Mouse (Mus musculus) Patski (cell line): ENCODE measurements at regions not wholly inside any gene's neighbourhood (a gene's known extent, or its start where the extent isn't known, plus 50 kb on each side); places are given as distances from the start of the nearest gene placed in this dataset.
A peak's percentile ranks its signal among the peaks of the same experiment; 100 is the strongest.

ENCODE experiments used
- ATAC-seq: fragments of 100-300 bp; one replicate; pipeline ENCODE4 v1.8.0; 2021
- CTCF ChIA-PET: fragments of 350-600 bp; sonication (Branson Sonifier 250); formaldehyde crosslinking; loops from one replicate; lab custom pipeline; 2022; ENCODE audit warnings: inconsistent platforms; lab: Charles Lee
- POLR2A ChIA-PET: fragments of 350-600 bp; sonication (Branson Sonifier 250); formaldehyde crosslinking; loops from one replicate; lab custom pipeline; 2022; ENCODE audit warnings: antibody characterized with exemption, inconsistent platforms; lab: Charles Lee
- DNase-seq: peaks from one replicate; pipeline ENCODE4 v3.0.0-alpha.2; 2011; ENCODE audit warnings: low read depth, low spot score
- H3K27me3 ChIP-seq: fragments of 371-371 bp; one replicate; pipeline ENCODE4 v1.5.1; 2021
- CTCF ChIP-seq: fragments of 100-300 bp; IDR thresholded peaks from one replicate; pipeline ENCODE4 v1.5.1; 2021
- in situ Hi-C: fragments of 300-500 bp; cut with MboI; formaldehyde crosslinking; loops from 3 replicates; pipeline ENCODE4 v1.11.1; 2018; ENCODE audit warnings: low pct_unique_long_range_greater_than_20kb, mixed read lengths

DNA sequence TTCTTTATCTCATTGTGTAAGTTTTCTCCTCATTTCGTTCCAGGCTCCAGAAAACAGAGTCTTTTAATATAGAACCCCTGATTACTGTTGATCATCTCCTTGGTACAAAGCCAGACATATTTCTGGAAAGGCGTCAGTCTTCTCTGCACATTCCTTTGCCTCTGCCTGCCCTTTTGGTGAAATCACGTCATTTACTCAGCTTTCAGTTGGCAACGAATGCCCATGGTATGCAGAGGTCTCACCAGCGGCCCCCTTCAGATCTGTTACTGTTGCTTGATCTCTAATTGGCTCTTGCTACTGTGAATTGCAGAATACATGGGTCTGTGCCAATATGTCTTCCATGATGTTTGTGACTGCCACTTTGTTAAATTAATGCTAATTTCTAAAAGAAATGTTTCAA, 412.0 kb upstream of the Pitx2 start:
- DNase-seq (peak; percentile 59), ATAC-seq (peak; percentile 93)
- in situ Hi-C loops: no loop called here
- no peak for TF ChIP-seq CTCF
- H3K27me3 ChIP-seq: no peaks in the 10 kb centered on the region
- POLR2A ChIA-PET: interaction anchor here (0.7 to 1.4 kb wide), 2 partner anchors 258 to 279 kb away, joined by 3 read pairs; no protein-coding TSS in a partner anchor
- CTCF ChIA-PET: interaction anchor here (1.0 to 1.2 kb wide), 2 partner anchors 12 to 21 kb away, joined by 3 read pairs; no protein-coding TSS in a partner anchor

DNA sequence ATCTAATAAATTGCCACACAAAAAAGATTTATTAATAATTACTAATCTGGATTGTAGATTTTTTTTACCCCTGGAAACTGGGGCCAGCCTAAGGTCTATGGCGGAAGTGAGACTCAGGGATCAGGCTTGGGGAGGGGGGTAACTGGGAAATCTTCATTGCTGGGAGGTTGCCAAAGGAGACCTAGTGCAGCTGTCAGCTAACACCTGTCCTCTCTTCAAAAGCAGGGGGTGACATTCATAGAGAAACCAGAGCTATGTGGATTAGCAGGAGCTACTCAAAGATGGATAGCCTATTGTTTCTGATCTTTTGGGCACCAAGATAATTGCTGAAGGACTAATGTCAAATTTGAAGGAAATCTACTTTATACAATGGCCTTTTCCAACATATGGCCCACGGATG, 403.7 kb upstream of the Pitx2 start:
- ChIA-PET CTCF (no interaction called here), POLR2A (no interaction called here)
- DNase-seq (no peak), ATAC-seq (no peak)
- in situ Hi-C loops: no loop called here
- no peak for TF ChIP-seq CTCF
- no peaks in the 10 kb centered on the region for H3K27me3 ChIP-seq

DNA sequence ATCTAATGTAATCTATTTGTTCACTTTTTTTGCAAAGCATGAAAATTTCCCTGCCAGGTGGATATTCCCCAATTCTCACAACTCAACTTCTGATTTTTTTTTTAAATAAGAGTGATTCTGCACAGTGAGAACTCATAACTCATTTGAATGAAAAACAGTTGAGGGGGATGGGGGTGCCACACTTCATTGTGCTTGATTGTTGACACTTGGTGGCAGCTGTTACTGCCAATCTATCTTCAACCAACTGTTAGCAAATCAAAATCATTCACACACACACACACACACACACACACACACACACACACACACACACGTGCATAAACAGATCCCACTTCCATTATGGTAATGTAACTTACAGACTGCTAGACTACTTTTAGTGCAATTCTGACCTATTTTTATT, 401.8 kb upstream of the Pitx2 start:
- in situ Hi-C loops: no loop called here
- TF ChIP-seq CTCF: no peak
- ChIA-PET POLR2A (interaction anchor here (0.6 kb wide), 1 partner anchor 13 kb away, joined by 4 read pairs; no protein-coding TSS in a partner anchor), CTCF (interaction anchor here (0.7 to 1.2 kb wide), 2 partner anchors 46 to 160 kb away, joined by 3 read pairs; no protein-coding TSS in a partner anchor)
- ATAC-seq: no peak
- no peaks in the 10 kb centered on the region for H3K27me3 ChIP-seq
- DNase-seq: no peak

DNA sequence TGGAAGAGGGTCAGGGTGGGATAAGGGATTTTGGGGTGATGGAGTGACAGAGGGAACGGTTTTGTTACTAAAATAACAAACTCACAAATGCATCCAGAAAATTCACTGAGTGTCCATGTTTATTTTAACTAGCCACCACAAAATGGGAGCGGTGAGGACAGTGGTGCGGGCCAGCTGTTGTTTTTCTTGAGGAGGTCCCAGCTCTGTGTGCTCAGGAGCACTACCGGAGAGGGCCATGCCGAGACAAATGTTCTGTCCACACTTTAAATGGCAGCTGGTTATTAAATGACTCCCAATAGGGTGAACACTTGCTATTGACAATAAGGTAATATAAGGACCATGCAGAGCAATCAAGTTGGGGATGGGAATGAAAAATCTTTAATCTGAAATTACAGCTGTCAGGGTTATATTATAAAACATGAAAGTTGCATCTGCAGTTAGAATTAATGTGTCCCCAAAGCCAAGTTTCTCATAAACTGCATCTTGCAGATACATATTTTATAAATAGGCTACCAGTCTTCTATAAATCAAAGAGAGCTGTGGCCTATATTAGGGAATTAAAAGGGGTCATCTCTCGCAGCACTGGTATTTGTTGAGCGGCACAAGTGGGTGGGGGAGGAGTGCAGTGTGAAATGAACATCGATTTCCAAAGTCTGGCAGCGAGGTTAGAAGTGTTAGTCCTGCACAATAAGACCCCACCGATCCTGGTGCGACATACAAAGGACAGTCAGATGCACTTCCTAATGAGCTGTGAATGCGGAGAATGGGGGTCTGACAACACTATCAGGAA, 370.1 kb upstream of the Pitx2 start:
- TF ChIP-seq CTCF: no peak
- no peak for ATAC-seq
- in situ Hi-C loops: no loop called here
- ChIA-PET CTCF (interaction anchor here (2.1 kb wide), 1 partner anchor 11 kb away, joined by 6 read pairs; no protein-coding TSS in a partner anchor), POLR2A (interaction anchor here (1.1 kb wide), 1 partner anchor 421 kb away, joined by 3 read pairs; no protein-coding TSS in a partner anchor)
- no peaks in the 10 kb centered on the region for H3K27me3 ChIP-seq
- no peak for DNase-seq

DNA sequence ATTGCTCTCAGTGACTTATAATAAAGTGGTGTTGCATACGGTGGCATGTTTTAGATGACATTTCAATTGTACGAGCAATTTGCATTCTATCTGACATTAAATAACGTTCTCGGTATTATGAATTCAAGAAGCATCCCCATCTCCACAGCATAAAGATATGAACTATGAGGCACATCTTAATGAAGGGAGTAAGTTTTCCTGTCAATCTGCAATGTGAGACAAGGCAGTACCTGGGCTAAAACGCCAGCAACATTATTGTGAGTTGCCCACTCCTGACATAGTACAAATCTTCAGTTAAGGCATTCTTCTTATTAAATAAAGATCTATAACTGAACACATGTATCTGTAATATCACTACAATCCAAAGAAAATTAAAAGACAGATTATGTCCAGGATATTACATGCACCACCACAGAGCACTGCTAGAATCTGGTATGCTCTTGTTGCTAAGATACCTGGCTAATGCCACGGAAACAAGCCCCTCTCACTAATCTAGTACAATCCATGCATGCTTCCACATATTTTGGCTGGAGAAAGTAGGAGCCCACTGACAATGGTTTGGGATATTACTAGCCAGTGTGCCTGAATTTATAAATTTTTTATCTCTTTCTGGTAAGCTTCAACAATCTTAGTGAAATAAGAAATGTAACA, 349.2 kb upstream of the Pitx2 start:
- no peak for DNase-seq
- H3K27me3 ChIP-seq: no peaks in the 10 kb centered on the region
- POLR2A ChIA-PET: no interaction called here
- in situ Hi-C loops: no loop called here
- no peak for TF ChIP-seq CTCF
- no peak for ATAC-seq
- CTCF ChIA-PET: interaction anchor here (0.7 kb wide), 1 partner anchor 15 kb away, joined by 4 read pairs; no protein-coding TSS in a partner anchor

DNA sequence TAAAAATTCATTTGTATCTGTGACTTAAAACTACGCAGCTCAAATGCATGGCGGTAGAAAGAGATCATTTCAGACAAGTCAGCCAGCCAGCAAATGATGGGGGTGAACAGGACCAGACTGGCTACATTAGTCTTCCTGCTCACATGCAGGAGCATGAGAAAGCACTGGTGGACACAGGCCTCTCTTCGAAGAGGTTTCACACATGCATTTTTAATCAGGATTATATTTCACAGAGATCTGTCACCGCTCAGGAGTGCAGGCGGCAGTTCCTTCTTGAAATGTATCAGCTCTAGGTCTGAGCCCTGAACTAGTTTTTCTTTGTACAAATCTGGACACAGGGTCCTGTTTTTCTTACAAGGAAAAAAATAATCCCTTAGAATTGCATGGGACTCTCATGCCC, 343.2 kb upstream of the Pitx2 start:
- CTCF ChIA-PET: interaction anchor here (1.8 kb wide), 1 partner anchor 11 kb away, joined by 3 read pairs; no protein-coding TSS in a partner anchor
- H3K27me3 ChIP-seq: no peaks in the 10 kb centered on the region
- in situ Hi-C loops: no loop called here

DNA sequence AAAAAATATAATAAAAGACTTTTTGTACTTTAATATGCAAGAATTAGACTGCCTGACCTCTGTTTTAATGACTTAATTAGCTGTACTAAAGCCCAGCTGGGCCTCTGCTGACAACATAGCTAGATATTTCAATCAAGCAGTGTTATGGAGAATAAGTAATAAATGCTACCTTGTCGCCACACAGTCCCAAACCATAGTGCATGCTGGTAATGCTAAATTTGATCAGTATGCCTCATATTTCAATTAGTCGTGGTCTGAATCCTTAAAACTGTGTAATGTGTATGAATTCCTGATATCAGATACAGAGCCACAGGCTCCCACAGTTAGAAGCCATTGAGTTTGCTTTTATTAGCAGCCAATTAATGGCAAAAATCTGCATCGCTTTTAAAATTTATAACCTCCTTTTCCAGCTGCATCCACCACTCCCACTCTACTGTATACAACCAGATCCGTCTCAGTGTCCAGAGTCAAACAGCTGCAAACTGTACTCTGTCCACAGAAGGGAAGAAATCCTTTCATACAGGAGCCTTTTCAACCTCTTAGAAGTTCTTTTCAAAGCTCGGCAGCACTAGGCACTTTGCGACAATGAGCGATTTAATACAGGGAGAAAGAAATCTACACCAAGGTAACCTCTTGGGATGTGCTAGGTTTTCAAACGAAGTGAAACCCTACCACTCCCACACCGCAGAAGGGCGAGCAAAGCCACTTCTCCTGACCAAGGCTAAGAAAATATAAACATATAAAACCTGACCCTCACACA, 317.8 kb upstream of the Pitx2 start:
- CTCF ChIA-PET: interaction anchor here (1.1 kb wide), 1 partner anchor 15 kb away, joined by 4 read pairs; no protein-coding TSS in a partner anchor
- TF ChIP-seq CTCF: no peak
- ATAC-seq: no peak

More for the DNA sequence above, 343.2 kb upstream of the Pitx2 start:
- POLR2A ChIA-PET: no interaction called here
- ATAC-seq (no peak), DNase-seq (no peak)
- TF ChIP-seq CTCF: no peak

DNA sequence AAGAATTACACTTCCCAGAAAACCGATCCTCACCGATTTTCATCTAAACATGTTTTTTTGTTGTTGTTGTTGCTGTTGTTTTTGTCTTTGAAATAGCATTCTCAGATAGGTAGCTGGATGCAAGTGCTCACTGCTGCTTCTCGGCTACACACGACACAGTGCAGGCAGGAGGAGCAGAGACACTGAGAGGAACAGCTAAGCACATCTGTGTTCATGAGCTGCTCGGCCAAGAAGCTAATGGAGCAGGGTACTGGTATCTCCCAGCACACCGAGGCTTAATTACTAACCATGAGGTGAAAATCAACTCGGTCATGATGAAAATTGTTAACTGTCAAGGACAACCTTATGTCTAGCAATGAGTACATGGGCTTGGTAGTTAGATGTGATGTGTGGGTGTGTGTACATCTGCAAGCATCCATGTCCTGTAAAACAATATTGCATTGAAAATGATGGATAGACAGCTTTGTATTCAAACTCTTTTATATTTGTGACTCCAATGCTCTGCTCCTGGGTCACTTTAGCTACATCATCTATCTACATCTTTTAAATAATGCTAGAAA, 316.0 kb upstream of the Pitx2 start:
- ChIA-PET POLR2A (no interaction called here), CTCF (interaction anchor here (0.8 to 1.6 kb wide), 3 partner anchors 10 to 32 kb away, joined by 3 to 4 read pairs (median 3); no protein-coding TSS in a partner anchor)
- TF ChIP-seq CTCF: no peak
- ATAC-seq: no peak
- H3K27me3 ChIP-seq: no peaks in the 10 kb centered on the region
- no peak for DNase-seq
- in situ Hi-C loops: no loop called here

More for the DNA sequence above, 317.8 kb upstream of the Pitx2 start:
- no peak for DNase-seq
- no peaks in the 10 kb centered on the region for H3K27me3 ChIP-seq
- POLR2A ChIA-PET: no interaction called here
- in situ Hi-C loops: no loop called here

DNA sequence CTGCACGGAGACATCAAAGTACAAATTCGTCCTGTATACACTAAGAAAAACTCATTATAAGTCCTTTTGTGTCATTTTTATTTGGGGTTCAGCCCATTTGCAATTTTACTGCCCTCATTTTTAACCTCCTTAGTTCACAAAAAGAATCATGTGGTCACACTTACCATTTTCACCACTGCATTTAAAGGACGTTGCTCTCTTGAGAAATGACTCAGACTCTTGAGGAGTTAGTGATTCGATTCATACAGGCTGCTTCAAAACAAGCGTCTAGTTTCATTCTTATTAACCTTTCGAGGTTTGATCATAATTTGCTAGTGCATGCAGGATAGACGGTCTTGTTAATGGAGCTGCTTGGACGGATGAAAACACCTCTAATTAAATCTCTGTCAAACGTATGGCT, 313.0 kb upstream of the Pitx2 start:
- no peak for ATAC-seq
- no peaks in the 10 kb centered on the region for H3K27me3 ChIP-seq
- POLR2A ChIA-PET: interaction anchor here (1.0 kb wide), 1 partner anchor 133 kb away, joined by 3 read pairs; no protein-coding TSS in a partner anchor
- CTCF ChIA-PET: interaction anchor here (0.9 to 2.1 kb wide), 3 partner anchors 8 to 317 kb away, joined by 3 to 5 read pairs (median 3); no protein-coding TSS in a partner anchor
- in situ Hi-C loops: no loop called here
- no peak for TF ChIP-seq CTCF
- no peak for DNase-seq

DNA sequence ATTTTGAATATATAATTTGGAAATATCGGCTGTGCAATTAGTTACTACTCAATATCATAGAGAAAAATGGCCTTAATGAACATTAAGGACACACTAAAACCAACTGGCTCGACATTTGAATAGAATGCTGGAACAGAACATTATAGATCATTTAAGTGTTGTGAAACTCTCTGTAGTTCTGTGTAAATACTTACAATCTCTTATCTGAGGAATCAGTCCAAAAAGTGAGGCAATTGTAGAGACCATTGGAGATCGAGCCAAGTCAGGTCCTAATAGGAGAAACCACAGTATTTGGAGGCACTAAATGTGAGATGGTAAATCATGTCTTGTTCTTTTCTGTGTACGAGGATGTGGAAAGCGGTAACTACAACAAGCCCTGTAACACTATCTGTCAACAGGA, 308.6 kb upstream of the Pitx2 start:
- in situ Hi-C loops: no loop called here
- ATAC-seq (no peak), DNase-seq (no peak)
- CTCF ChIA-PET: no interaction called here
- no peaks in the 10 kb centered on the region for H3K27me3 ChIP-seq
- POLR2A ChIA-PET: no interaction called here
- TF ChIP-seq CTCF: no peak
